Mouse (Mus musculus): ENCODE measurements around the gene Mast4.

DNA sequence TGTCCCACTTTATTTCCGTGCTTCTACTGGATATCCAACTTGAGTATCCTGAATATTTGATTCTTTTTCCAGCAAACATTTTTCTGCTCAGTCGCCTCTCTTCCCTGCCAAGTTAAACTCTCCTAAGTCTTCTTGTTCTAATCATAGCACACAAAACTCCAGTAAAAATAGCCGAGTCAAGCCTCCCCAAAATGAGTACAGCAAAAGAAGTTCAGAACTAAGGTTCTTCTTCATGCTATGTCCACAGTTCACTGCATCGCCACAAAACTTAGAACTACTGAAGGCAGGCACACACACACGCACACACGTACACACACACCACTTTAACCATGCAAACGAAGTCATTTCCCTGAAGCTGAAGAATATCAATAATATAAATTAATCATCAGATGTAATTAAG, 49.3 kb downstream of the Mast4 start:
- TF ChIP-seq POLR2A (IDR thresholded peaks at IDR 0.05; ENCODE audit: borderline replicate concordance, low read depth, low read length) (no peak), CTCF (IDR thresholded peaks at IDR 0.05; ENCODE audit: low read depth, low read length) (no peak)
